Mouse (Mus musculus) forebrain, embryonic 13.5 days (tissue): ENCODE measurements around the gene Zbtb11. TPM values are rescaled to one million over a fixed set of nuclear protein-coding genes. Genes with fewer than 3 reads are reported as not detected.

Experiments used
- ATAC-seq: fragments of 200-750 bp; cut with Nextera tagmentation; 2 replicates; pipeline ENCODE4 v1.8.0; 2017
- H3K27ac ChIP-seq: fragments of 300-500 bp; sonication (generic); 2 replicates; pipeline ENCODE4 v1.5.1; 2015; ENCODE audit warnings: inconsistent platforms, mild to moderate bottlenecking, moderate library complexity
- H3K27me3 ChIP-seq: fragments of 300-500 bp; sonication (generic); 2 replicates; pipeline ENCODE4 v1.6.1; 2015; ENCODE audit warnings: mild to moderate bottlenecking, inconsistent platforms
- H3K36me3 ChIP-seq: fragments of 300-500 bp; sonication (generic); 2 replicates; pipeline ENCODE4 v1.6.1; 2015; ENCODE audit warnings: mild to moderate bottlenecking, inconsistent platforms; ENCODE audit not compliant: poor library complexity, severe bottlenecking
- H3K4me1 ChIP-seq: fragments of 300-500 bp; sonication (generic); 2 replicates; pipeline ENCODE4 v1.6.1; 2015; ENCODE audit warnings: inconsistent platforms
- H3K4me2 ChIP-seq: fragments of 300-500 bp; sonication (generic); 2 replicates; pipeline ENCODE4 v1.6.1; 2015; ENCODE audit warnings: inconsistent platforms, mild to moderate bottlenecking, moderate library complexity
- H3K4me3 ChIP-seq: fragments of 300-500 bp; sonication (generic); 2 replicates; pipeline ENCODE4 v1.5.1; 2015; ENCODE audit warnings: mild to moderate bottlenecking, inconsistent platforms
- H3K9ac ChIP-seq: fragments of 300-500 bp; sonication (generic); 2 replicates; pipeline ENCODE4 v1.6.1; 2015; ENCODE audit warnings: mild to moderate bottlenecking, inconsistent platforms
- H3K9me3 ChIP-seq: fragments of 300-500 bp; sonication (generic); replicated peaks from 2 replicates; pipeline ENCODE4 v1.6.1; 2016; ENCODE audit warnings: inconsistent platforms
- WGBS: fragments of 180-500 bp; shearing (Covaris S2); methylation state at CpG from one replicate; pipeline ENCODE4 v1.1.7; 2015; 5-methylcytosine and 5-hydroxymethylcytosine counted together
- polyA plus RNA-seq: library from polyadenylated mRNA; unstranded; fragments of >200 nt; fragmentation: Nextera tagmentation; extraction: Ambion mirVana; gene quantifications from 2 replicates; pipeline ENCODE4 v1.2.1, GENCODE M21; 2015

The Zbtb11 gene
- polyA plus RNA-seq, 1 experiment from 2014 or later = 18.9 TPM

DNA sequence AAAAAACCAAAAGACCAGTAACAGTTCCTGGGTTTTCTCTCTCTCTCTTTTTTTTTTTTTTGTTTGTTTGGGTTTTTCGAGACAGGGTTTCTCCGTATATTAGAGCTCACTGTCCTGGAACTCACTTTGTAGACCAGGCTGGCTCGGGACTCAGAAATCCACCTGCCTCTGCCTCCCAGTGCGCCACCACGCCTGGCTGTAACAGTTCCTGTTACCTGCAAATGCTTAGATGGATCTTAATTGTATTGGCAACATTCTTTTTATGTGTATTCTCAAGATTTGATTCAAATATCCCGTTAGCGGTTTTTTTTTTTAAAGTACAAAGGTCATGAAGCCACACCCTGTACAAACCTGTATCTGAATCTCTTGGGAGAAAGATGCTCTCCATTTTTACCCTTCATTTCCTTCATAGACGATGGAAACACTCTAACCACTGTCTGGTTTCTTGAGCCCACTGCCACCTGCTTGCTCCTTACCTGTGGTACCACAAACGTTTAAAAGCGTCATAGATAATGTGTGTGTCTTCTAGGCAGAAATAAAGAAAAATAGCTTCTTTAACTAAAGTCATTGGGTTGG lies 969 bp upstream of the Zbtb11 start:
- Histone ChIP-seq H3K4me1 (peaks cover 42% of the 10 kb centered on the region), H3K4me2 (peak overlapping the region; percentile 83), H3K9me3 (no peaks in the 10 kb centered on the region), H3K27ac (peak overlapping the region; percentile 74), H3K9ac (peak overlapping the region; percentile 34; the same call in 1 of the 2 replicates), H3K4me3 (peak overlapping the region; percentile 99), H3K36me3 (peaks cover 45% of the 10 kb centered on the region), H3K27me3 (no peaks in the 10 kb centered on the region)
- 59% methylated on average over 10 of the region's 10 CpGs for WGBS
- ATAC-seq = no peak

DNA sequence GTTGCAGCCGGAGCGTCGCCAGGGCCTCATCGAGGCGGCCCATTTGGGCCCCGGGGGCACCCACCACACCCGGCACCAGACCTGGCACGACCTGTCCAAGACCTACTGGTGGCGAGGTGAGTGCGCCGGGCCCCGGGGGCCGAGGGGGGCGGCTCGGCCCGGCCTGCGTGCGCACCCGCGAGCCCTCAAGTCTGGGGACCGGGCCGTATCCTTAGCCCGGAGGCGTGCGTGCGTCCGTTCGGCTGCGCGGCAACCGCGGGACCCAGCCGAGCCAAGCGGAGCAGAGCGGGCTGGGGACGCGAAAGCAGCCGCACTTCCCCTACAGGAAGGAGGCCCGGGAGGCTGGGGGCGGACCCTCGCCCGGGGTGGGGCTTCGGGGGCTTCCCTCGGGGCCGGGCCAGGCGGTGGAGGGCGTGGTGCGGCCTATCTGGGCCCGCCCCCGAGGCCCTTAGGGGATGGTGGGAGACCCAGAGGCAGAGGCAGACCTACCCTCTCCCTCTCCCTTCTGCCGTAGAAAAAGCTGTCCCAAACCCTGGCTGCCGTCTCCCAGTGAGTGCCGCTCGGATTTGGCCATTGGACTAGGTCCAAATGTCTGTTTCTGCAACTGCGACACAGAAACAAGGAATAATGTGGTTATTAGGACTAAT lies 696 bp downstream of the Zbtb11 start:
- ATAC-seq = peak; percentile 86
- H3K9ac ChIP-seq = peak overlapping the region; percentile 92
- no peaks in the 10 kb centered on the region for H3K27me3 ChIP-seq
- WGBS = under 1% methylated on average over 55 of the region's 55 CpGs
- H3K9me3 ChIP-seq = no peaks in the 10 kb centered on the region
- H3K27ac ChIP-seq = peak overlapping the region; percentile 87
- H3K4me3 ChIP-seq = peak overlapping the region; percentile 99
- H3K4me1 ChIP-seq = peaks cover 32% of the 10 kb centered on the region
- H3K36me3 ChIP-seq = peaks cover 42% of the 10 kb centered on the region
- H3K4me2 ChIP-seq = peak overlapping the region; percentile 83

DNA sequence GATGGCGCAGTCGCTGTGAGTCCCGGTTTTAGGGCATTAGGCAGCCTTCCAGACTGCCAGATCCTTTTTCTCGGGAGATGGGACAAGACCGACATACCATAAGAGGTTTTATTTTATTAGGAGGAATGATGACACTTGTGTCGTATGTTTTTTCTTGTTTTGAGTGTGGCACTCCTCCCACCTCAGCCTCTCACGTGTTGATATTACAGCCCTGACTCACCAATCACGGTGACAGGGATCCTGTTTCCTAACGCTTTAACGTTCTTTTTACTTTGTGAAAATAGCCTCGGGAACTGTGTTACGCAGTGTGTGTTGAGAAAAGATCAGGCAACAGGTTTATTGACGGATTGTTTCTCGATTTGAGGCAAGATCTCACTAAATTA lies 1.2 kb downstream of the Zbtb11 start:
- peak overlapping the region; percentile 83 for H3K4me2 ChIP-seq
- H3K36me3 ChIP-seq = peaks cover 37% of the 10 kb centered on the region
- H3K27me3 ChIP-seq = no peaks in the 10 kb centered on the region
- peak overlapping the region; percentile 87 for H3K27ac ChIP-seq
- WGBS = 9% methylated on average over 14 of the region's 14 CpGs
- H3K4me1 ChIP-seq = peaks cover 28% of the 10 kb centered on the region
- no peak for ATAC-seq
- H3K4me3 ChIP-seq = peak overlapping the region; percentile 99
- H3K9ac ChIP-seq = peak overlapping the region; percentile 92
- H3K9me3 ChIP-seq = no peaks in the 10 kb centered on the region

DNA sequence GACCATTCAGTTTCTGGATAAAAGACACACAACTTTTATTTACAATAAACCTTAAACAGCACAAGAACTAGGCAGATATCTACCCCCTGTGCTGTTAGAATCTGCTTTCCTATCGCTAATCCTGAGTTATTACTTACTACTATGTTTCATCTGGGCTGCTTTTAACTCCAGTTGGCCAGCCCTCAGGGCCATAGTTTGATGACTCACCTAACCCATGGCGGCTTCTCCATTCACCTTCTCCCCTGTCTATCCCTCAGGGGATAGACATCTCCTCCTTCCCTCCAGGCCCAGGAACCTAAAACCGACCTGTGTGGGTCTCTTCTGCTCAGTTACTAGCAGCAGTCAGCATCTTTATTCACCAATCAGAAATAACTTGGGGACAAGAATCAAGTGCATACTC lies 12.3 kb downstream of the Zbtb11 start:
- H3K4me1 ChIP-seq = no peaks in the 10 kb centered on the region
- 96% methylated on average over 3 of the region's 3 CpGs for WGBS

GRCm38 (mm10) chr16:55990311-55990710 lies 16.6 kb downstream of the Zbtb11 start:
- no peaks in the 10 kb centered on the region for H3K4me1 ChIP-seq
- H3K27me3 ChIP-seq = no peaks in the 10 kb centered on the region
- 96% methylated on average over 4 of the region's 4 CpGs for WGBS
- no peak for ATAC-seq
- no peak overlapping the region for H3K4me3 ChIP-seq
- no peak overlapping the region for H3K9ac ChIP-seq
- peaks cover 37% of the 10 kb centered on the region for H3K36me3 ChIP-seq
- H3K4me2 ChIP-seq = no peak overlapping the region
- H3K9me3 ChIP-seq = no peaks in the 10 kb centered on the region
- H3K27ac ChIP-seq = no peak overlapping the region

More for the DNA sequence above, 12.3 kb downstream of the Zbtb11 start:
- Histone ChIP-seq H3K4me2 (no peak overlapping the region), H3K4me3 (no peak overlapping the region), H3K27me3 (no peaks in the 10 kb centered on the region), H3K27ac (no peak overlapping the region), H3K36me3 (peaks cover 37% of the 10 kb centered on the region), H3K9me3 (no peaks in the 10 kb centered on the region), H3K9ac (no peak overlapping the region)
- no peak for ATAC-seq

- H3K4me2 ChIP-seq = no peak overlapping the region
- H3K9me3 ChIP-seq = no peaks in the 10 kb centered on the region
- H3K4me1 ChIP-seq = no peaks in the 10 kb centered on the region
- no peak for ATAC-seq
- H3K9ac ChIP-seq = no peak overlapping the region
- no peaks in the 10 kb centered on the region for H3K27me3 ChIP-seq
- H3K4me3 ChIP-seq = no peak overlapping the region
- peaks cover 46% of the 10 kb centered on the region for H3K36me3 ChIP-seq
- no peak overlapping the region for H3K27ac ChIP-seq
- 94% methylated on average over 2 of the region's 2 CpGs for WGBS
These were observed 20.6 kb downstream of the Zbtb11 start for GRCm38 (mm10) chr16:55994235-55994634.

- Histone ChIP-seq H3K4me3 (no peak overlapping the region), H3K9ac (no peak overlapping the region), H3K4me2 (no peak overlapping the region), H3K4me1 (no peaks in the 10 kb centered on the region), H3K9me3 (no peaks in the 10 kb centered on the region), H3K36me3 (peaks cover 59% of the 10 kb centered on the region), H3K27ac (no peak overlapping the region), H3K27me3 (no peaks in the 10 kb centered on the region)
- 94% methylated on average over 11 of the region's 11 CpGs for WGBS
- no peak for ATAC-seq
These were observed 33.1 kb downstream of the Zbtb11 start for GRCm38 (mm10) chr16:56006798-56007197.

- Histone ChIP-seq H3K4me1 (no peaks in the 10 kb centered on the region), H3K9ac (no peak overlapping the region), H3K4me3 (no peak overlapping the region), H3K4me2 (no peak overlapping the region), H3K9me3 (no peaks in the 10 kb centered on the region), H3K27ac (no peak overlapping the region), H3K27me3 (no peaks in the 10 kb centered on the region), H3K36me3 (peaks cover 59% of the 10 kb centered on the region)
- no peak for ATAC-seq
- 95% methylated on average over 1 of the region's 1 CpGs for WGBS
These were observed 35.2 kb downstream of the Zbtb11 start for GRCm38 (mm10) chr16:56008862-56009261.

DNA sequence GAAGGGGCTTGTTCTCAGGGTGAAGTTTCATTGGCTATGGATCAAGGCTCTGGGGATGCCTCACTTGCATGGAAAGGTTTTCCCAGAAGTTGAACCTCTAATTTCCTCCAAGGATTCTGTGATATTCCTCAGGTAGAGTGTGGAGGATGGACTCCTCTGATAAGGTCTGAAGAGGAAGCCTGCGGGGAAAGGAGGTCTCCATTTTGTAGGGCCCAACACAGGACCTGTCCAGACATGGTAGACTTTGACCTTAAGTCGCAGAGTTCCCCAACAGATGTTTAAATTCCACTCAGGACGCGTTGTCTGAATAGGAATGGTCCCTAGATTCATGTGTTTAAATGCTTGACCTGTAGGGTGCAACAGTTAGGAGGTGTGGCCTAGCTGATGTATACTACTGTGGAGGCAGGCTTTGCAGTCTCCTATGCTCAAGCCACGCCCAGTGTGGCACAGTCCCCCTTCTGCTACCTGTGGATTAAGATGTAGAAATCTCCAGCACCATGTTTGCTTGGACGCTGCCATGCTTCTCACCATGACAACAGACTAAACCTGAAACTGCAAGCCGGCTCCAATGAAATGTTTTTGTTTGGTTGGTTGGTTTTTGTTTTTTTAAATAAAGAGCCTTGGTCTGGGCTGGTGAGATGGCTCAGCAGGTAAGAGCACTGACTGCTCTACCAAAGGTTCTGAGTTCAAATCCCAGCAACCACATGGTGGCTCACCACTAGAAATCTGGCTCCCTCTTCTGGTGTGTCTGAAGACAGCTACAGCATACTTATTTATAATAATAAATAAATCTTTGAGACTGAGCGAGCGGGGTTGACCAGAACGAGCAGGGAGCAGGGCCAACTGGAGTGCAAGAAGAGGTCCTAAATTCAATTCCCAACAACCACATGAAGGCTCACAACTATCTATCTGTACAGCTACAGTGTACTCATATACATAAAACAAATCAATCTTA lies 39.4 kb downstream of the Zbtb11 start:
- 91% methylated on average over 10 of the region's 10 CpGs for WGBS
- Histone ChIP-seq H3K4me2 (no peak overlapping the region), H3K27ac (no peak overlapping the region), H3K9me3 (no peaks in the 10 kb centered on the region), H3K9ac (no peak overlapping the region), H3K4me1 (no peaks in the 10 kb centered on the region), H3K36me3 (peaks cover 51% of the 10 kb centered on the region), H3K4me3 (no peak overlapping the region), H3K27me3 (no peaks in the 10 kb centered on the region)
- peak; percentile 48; the same call in 1 of the 2 replicates for ATAC-seq

GRCm38 (mm10) chr16:56014076-56014475 lies 40.4 kb downstream of the Zbtb11 start:
- Histone ChIP-seq H3K36me3 (peaks cover 59% of the 10 kb centered on the region), H3K9me3 (no peaks in the 10 kb centered on the region), H3K27me3 (no peaks in the 10 kb centered on the region), H3K4me3 (no peak overlapping the region), H3K9ac (no peak overlapping the region), H3K4me2 (no peak overlapping the region), H3K27ac (no peak overlapping the region), H3K4me1 (no peaks in the 10 kb centered on the region)
- no peak for ATAC-seq
- WGBS = 89% methylated on average over 7 of the region's 7 CpGs

- peaks cover 54% of the 10 kb centered on the region for H3K36me3 ChIP-seq
- 97% methylated on average over 7 of the region's 7 CpGs for WGBS
These were observed 46.0 kb downstream of the Zbtb11 start for GRCm38 (mm10) chr16:56019660-56020059.

More at GRCm38 (mm10) chr16:56019660-56020059, 46.0 kb downstream of the Zbtb11 start:
- no peak overlapping the region for H3K9ac ChIP-seq
- no peak for ATAC-seq
- no peak overlapping the region for H3K27ac ChIP-seq
- H3K9me3 ChIP-seq = no peaks in the 10 kb centered on the region
- no peaks in the 10 kb centered on the region for H3K27me3 ChIP-seq
- H3K4me2 ChIP-seq = no peak overlapping the region
- H3K4me1 ChIP-seq = no peaks in the 10 kb centered on the region
- H3K4me3 ChIP-seq = no peak overlapping the region
